Mouse (Mus musculus): ENCODE measurements around the gene Hmgcs2.

- no peak for TF ChIP-seq CTCF (IDR thresholded peaks at IDR 0.05; ENCODE audit: low read depth, low read length)
- no peak for TF ChIP-seq EP300 (IDR thresholded peaks at IDR 0.05; ENCODE audit: insufficient read depth, low read depth, low read length)
- TF ChIP-seq POLR2A (IDR thresholded peaks at IDR 0.05; ENCODE audit: insufficient read depth, low read length), result no peak
Observed at GRCm38 (mm10) chr3:98356632-98357370, 76.6 kb downstream of the Hmgcs2 start.

All from ES-Bruce4 (cell line).